Mouse (Mus musculus): ENCODE data around the gene Exph5. TPM values are rescaled to one million over a fixed set of nuclear protein-coding genes. Genes with fewer than 3 reads are reported as not detected.

Gene Exph5
- polyA plus RNA-seq, 1 experiment from 2014 or later: 0.51 TPM

GRCm38 (mm10) chr9:53340969-53341368 is 39.5 kb downstream of the Exph5 start:
- no peak for ATAC-seq (ENCODE audit: extremely low read depth, insufficient number of reproducible peaks, low FRiP score, low TSS enrichment)
- peaks cover 3% of the 10 kb centered on the region; the same call in 1 of the 2 replicates for H3K27me3 ChIP-seq (replicated peaks)
- H3K9me3 ChIP-seq: no peaks in the 10 kb centered on the region
- WGBS: 3% methylated on average over 14 of the region's 14 CpGs
- no peak overlapping the region for H3K27ac ChIP-seq (replicated peaks)
- peak overlapping the region; percentile 92 for H3K4me2 ChIP-seq
- peak overlapping the region; percentile 75 for H3K9ac ChIP-seq
- peak overlapping the region; percentile 62 for H3K4me3 ChIP-seq
- 0 out of 2 replicates have a peak, but pooled peaks cover 2% of the 10 kb centered on the region for H3K4me1 ChIP-seq
- H3K36me3 ChIP-seq: no peaks in the 10 kb centered on the region

DNA sequence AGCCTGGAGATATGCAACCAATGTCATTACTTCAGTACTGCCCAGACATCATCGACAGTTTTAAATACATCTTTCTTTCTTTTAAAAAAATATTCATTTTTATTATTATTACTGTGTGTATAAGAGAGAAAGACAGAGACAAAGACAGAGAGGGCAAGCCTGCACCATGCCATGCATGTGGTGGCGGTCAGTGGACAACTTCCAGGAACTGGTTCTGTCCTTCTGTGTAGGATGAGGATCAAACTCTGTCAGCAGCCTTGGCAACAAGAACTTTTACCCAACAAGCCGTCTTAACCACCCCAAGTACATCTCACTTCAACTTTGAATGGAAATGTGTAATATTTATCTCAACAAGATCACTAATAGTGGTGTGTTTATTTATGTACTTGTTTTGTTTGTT is 40.5 kb downstream of the Exph5 start:
- no peak for ATAC-seq (ENCODE audit: extremely low read depth, insufficient number of reproducible peaks, low FRiP score, low TSS enrichment)
- 76% methylated on average over 3 of the region's 3 CpGs for WGBS
- Histone ChIP-seq H3K9me3 (no peaks in the 10 kb centered on the region), H3K4me3 (peak overlapping the region; percentile 62; the same call in 1 of the 2 replicates), H3K27me3 (replicated peaks) (peaks cover 3% of the 10 kb centered on the region; the same call in 1 of the 2 replicates), H3K9ac (no peak overlapping the region), H3K4me2 (peak overlapping the region; percentile 92; the same call in 1 of the 2 replicates), H3K36me3 (no peaks in the 10 kb centered on the region), H3K27ac (replicated peaks) (no peak overlapping the region), H3K4me1 (0 out of 2 replicates have a peak, but pooled peaks cover 2% of the 10 kb centered on the region)

DNA sequence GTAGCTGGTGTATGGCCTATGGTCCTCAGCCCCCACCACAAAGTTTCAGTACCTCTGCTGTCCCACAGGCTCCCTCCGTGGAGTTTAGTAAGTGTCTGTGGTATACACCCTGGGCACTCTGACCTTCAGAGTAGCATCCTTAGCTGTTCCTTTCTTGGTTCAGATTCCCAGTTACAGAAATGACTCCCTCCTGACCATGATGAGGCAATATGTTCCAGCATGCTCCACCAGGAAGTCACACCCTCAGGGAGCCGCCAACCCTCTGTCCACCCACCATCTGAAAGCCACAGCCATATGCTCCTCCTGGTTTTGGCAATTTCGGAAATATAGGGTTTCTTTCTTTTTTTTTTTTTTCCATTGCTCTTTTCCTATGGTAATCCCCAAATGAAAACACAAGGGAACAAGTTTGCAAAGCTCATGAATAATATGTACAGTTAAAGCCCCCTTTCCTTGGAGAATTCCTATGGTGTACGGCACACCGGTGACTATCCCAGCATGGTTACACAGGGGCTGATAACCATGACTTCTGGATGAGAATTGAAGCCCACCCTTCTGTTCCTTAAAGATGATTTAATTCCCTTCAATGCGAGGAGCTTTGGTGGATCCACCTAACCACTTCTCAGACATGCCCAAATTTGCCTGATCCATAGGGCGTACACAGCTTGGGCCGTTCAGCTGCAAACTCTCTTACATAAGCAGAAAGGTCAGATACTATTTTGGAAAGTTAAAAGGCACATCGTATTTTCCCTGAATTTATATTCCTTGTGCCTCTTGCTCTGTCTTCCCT is 43.4 kb downstream of the Exph5 start:
- H3K4me1 ChIP-seq: 0 out of 2 replicates have a peak, but pooled peaks cover 2% of the 10 kb centered on the region
- WGBS: 82% methylated on average over 9 of the region's 9 CpGs
- no peak overlapping the region for H3K4me2 ChIP-seq
- H3K27ac ChIP-seq (replicated peaks): no peak overlapping the region
- H3K9me3 ChIP-seq: no peaks in the 10 kb centered on the region
- H3K27me3 ChIP-seq (replicated peaks): peaks cover 3% of the 10 kb centered on the region; the same call in 1 of the 2 replicates
- H3K36me3 ChIP-seq: no peaks in the 10 kb centered on the region
- H3K4me3 ChIP-seq: no peak overlapping the region
- ATAC-seq (ENCODE audit: extremely low read depth, insufficient number of reproducible peaks, low FRiP score, low TSS enrichment): no peak
- H3K9ac ChIP-seq: no peak overlapping the region

DNA sequence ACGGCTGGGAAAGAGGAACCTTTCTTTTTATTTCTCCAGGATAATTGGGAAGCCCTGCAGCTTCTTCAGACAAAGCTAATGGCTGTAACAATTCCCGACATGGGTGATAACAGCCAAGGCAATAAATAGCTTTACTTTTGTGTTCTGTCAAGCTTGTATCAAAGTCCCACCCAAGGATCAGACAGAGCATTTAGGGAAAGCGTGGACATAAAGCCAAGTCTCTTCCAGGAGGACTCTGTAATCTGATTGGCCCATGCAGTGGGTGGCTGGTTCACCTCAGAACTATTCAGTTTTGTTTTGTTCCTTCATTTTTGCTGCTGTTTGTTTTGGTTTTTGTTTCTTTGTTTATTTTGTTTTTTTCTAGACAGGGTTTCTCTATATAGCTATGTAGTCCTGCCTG is 44.3 kb downstream of the Exph5 start:
- no peak overlapping the region for H3K4me3 ChIP-seq
- ATAC-seq (ENCODE audit: extremely low read depth, insufficient number of reproducible peaks, low FRiP score, low TSS enrichment): no peak
- no peak overlapping the region for H3K4me2 ChIP-seq
- 59% methylated on average over 3 of the region's 3 CpGs for WGBS
- H3K27ac ChIP-seq (replicated peaks): no peak overlapping the region
- no peak overlapping the region for H3K9ac ChIP-seq
- peaks cover 3% of the 10 kb centered on the region; the same call in 1 of the 2 replicates for H3K27me3 ChIP-seq (replicated peaks)
- H3K4me1 ChIP-seq: 0 out of 2 replicates have a peak, but pooled peaks cover 2% of the 10 kb centered on the region
- H3K36me3 ChIP-seq: no peaks in the 10 kb centered on the region
- H3K9me3 ChIP-seq: no peaks in the 10 kb centered on the region; the same call in 1 of the 2 replicates

- Histone ChIP-seq H3K27ac (replicated peaks) (no peak overlapping the region), H3K36me3 (no peaks in the 10 kb centered on the region), H3K9ac (no peak overlapping the region), H3K27me3 (replicated peaks) (peaks cover 3% of the 10 kb centered on the region; the same call in 1 of the 2 replicates), H3K4me2 (no peak overlapping the region), H3K4me1 (no peaks in the 10 kb centered on the region), H3K4me3 (no peak overlapping the region), H3K9me3 (no peaks in the 10 kb centered on the region; the same call in 1 of the 2 replicates)
- ATAC-seq (ENCODE audit: extremely low read depth, insufficient number of reproducible peaks, low FRiP score, low TSS enrichment): no peak
- 60% methylated on average over 6 of the region's 6 CpGs for WGBS
Measured at GRCm38 (mm10) chr9:53346402-53346801, 44.9 kb downstream of the Exph5 start.

- no peak overlapping the region for H3K4me2 ChIP-seq
- no peak overlapping the region for H3K27ac ChIP-seq (replicated peaks)
- H3K4me1 ChIP-seq: no peaks in the 10 kb centered on the region
- H3K27me3 ChIP-seq (replicated peaks): no peaks in the 10 kb centered on the region
- H3K4me3 ChIP-seq: no peak overlapping the region
- 57% methylated on average over 1 of the region's 1 CpGs for WGBS
- no peaks in the 10 kb centered on the region for H3K36me3 ChIP-seq
- no peak for ATAC-seq (ENCODE audit: extremely low read depth, insufficient number of reproducible peaks, low FRiP score, low TSS enrichment)
- no peak overlapping the region for H3K9ac ChIP-seq
- no peaks in the 10 kb centered on the region; the same call in 1 of the 2 replicates for H3K9me3 ChIP-seq
Measured at GRCm38 (mm10) chr9:53349211-53349610, 47.7 kb downstream of the Exph5 start.

DNA sequence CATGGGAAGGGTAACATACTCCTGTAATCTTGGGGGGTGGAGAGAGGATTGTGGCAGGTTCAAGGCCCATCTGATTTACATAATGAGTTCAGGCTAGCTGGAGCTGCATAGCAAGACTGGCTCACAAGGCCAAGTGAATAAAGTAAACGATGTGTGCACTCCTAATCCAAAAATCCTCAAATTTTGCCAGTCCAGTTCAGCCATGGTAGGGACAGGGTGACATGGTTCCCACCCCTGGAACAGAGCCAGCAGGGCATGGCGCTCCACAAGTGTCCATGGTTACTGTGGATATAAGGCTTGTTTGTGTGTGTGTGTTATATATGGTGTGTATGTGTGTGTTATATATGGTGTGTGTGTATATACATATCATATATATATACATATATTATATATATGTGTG is 48.9 kb downstream of the Exph5 start:
- Histone ChIP-seq H3K36me3 (no peaks in the 10 kb centered on the region), H3K4me3 (no peak overlapping the region), H3K9ac (no peak overlapping the region), H3K4me2 (no peak overlapping the region), H3K27ac (replicated peaks) (no peak overlapping the region), H3K9me3 (no peaks in the 10 kb centered on the region; the same call in 1 of the 2 replicates), H3K4me1 (no peaks in the 10 kb centered on the region), H3K27me3 (replicated peaks) (no peaks in the 10 kb centered on the region)
- ATAC-seq (ENCODE audit: extremely low read depth, insufficient number of reproducible peaks, low FRiP score, low TSS enrichment): no peak
- WGBS: 76% methylated on average over 2 of the region's 2 CpGs

- Histone ChIP-seq H3K27me3 (replicated peaks) (no peaks in the 10 kb centered on the region), H3K36me3 (no peaks in the 10 kb centered on the region), H3K27ac (replicated peaks) (no peak overlapping the region), H3K9ac (no peak overlapping the region), H3K4me3 (no peak overlapping the region), H3K4me1 (no peaks in the 10 kb centered on the region), H3K4me2 (no peak overlapping the region), H3K9me3 (no peaks in the 10 kb centered on the region; the same call in 1 of the 2 replicates)
- ATAC-seq (ENCODE audit: extremely low read depth, insufficient number of reproducible peaks, low FRiP score, low TSS enrichment): no peak
- 83% methylated on average over 6 of the region's 6 CpGs for WGBS
Measured at GRCm38 (mm10) chr9:53351899-53352298, 50.4 kb downstream of the Exph5 start.

- no peak for ATAC-seq (ENCODE audit: extremely low read depth, insufficient number of reproducible peaks, low FRiP score, low TSS enrichment)
- WGBS: 78% methylated on average over 5 of the region's 5 CpGs
- H3K36me3 ChIP-seq: no peaks in the 10 kb centered on the region
- H3K9me3 ChIP-seq: no peaks in the 10 kb centered on the region; the same call in 1 of the 2 replicates
- H3K4me2 ChIP-seq: no peak overlapping the region
- no peak overlapping the region for H3K27ac ChIP-seq (replicated peaks)
- no peaks in the 10 kb centered on the region for H3K4me1 ChIP-seq
- H3K4me3 ChIP-seq: no peak overlapping the region
- H3K27me3 ChIP-seq (replicated peaks): no peaks in the 10 kb centered on the region
- no peak overlapping the region for H3K9ac ChIP-seq
Measured at GRCm38 (mm10) chr9:53353161-53353560, 51.7 kb downstream of the Exph5 start.

DNA sequence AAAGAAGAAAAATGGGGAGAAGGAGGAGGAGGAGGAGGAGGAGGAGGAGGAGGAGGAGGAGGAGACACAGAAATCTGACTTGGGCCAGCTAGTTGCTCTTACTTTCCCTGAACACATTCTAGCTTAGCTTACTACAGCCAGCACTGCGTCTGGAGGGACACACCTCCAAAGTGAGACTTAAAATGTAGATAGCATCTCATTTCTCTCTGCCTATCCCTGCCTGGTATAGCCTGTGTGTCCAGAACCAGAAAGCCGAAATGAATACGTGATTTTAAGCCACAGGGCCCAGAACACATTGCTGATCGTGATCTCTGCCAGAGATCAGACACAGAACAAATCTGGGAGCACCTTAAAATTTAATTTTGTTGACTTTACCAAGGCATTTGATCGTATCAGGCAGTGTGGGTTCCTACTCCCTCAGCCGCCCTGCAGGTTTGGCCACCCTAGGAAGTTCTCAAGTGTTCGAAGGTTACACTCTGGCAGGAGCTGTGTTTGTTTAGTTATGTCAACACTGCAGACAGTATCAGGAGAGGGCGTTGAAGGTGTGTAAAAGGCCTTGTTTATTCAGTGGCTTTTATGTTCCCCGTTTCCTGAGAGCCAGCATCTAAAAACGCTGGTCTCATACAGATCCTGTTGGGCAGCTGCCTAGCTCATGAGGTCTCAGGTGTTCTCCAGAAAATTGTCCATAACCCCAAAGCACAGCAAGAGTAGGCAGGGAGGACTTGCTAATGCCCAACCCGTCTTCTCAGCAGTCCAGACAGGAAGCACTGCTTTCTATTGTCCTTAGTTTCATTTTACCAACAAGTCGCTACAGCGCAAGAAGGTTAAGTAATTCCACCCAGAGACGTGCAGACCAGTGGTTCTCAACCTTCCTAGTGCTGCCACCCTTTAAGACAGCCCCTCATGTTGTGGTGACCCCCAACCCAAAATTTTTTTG is 55.0 kb downstream of the Exph5 start:
- no peak overlapping the region for H3K9ac ChIP-seq
- H3K4me1 ChIP-seq: no peaks in the 10 kb centered on the region
- H3K4me2 ChIP-seq: 0 out of 2 replicates have a peak overlapping the region, but pooled peaks have one; percentile 3
- no peaks in the 10 kb centered on the region for H3K9me3 ChIP-seq
- ATAC-seq (ENCODE audit: extremely low read depth, insufficient number of reproducible peaks, low FRiP score, low TSS enrichment): no peak
- H3K36me3 ChIP-seq: no peaks in the 10 kb centered on the region
- WGBS: 41% methylated on average over 14 of the region's 14 CpGs
- no peaks in the 10 kb centered on the region for H3K27me3 ChIP-seq (replicated peaks)
- no peak overlapping the region for H3K27ac ChIP-seq (replicated peaks)
- no peak overlapping the region for H3K4me3 ChIP-seq

DNA sequence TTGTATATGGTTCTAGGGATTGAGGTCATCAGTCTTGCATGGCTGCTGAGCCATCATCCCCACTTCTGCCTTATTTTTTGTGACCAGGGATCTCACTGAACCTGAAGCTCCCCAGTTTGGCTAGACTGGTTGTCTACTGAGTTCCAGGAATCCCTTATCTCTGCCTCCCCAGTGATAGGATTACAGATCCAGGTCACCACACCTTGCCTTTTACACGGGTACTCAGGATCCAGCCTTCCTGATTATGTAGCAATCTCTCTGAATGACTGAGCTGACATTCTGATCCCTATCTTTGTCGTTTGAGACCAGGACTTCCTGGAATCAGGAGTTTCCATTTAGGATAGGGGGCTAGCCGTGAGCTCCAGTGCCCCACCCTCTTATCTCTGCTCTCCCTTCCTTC is 69.9 kb downstream of the Exph5 start:
- H3K4me2 ChIP-seq: no peak overlapping the region
- no peaks in the 10 kb centered on the region for H3K27me3 ChIP-seq (replicated peaks)
- H3K4me1 ChIP-seq: no peaks in the 10 kb centered on the region
- no peaks in the 10 kb centered on the region for H3K36me3 ChIP-seq
- 35% methylated on average over 3 of the region's 3 CpGs for WGBS
- H3K4me3 ChIP-seq: no peak overlapping the region
- ATAC-seq (ENCODE audit: extremely low read depth, insufficient number of reproducible peaks, low FRiP score, low TSS enrichment): no peak
- H3K9ac ChIP-seq: no peak overlapping the region
- no peak overlapping the region for H3K27ac ChIP-seq (replicated peaks)
- no peaks in the 10 kb centered on the region for H3K9me3 ChIP-seq

Measured in heart, embryonic 13.5 days (tissue).